Mouse (Mus musculus) WW6 (cell line): ENCODE results near the gene Cacna2d3.

Source experiments
- DNase-seq: peaks from one replicate; pipeline ENCODE4 v3.0.0-alpha.2; 2013; ENCODE audit warnings: low read depth, low spot score

Gene Cacna2d3

DNA sequence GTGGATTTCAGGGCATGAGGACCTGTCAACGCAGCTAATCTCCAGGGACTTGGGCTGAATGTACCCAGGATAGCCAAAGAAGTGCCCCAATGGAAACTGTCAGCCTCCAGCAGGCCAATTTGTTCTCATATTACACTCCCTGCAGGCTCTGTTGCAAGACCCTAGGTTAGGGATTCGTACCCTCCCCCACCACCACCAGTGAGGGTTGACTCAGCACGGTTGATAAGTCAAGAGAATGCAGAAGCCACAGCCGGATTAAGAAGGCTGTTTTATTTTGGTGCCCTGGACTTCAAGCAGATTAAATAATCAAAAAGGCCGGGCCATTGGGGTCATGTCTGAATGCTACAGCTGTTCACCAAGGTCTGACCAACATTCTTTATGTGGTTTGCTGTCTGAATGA, 703.8 kb downstream of the Cacna2d3 start, which contains the start of gene Lrtm1:
Gene Lrtm1, plus strand, starts transcription at position 326 of the 400 bp plus-strand sequence.
- no peak for DNase-seq

DNA sequence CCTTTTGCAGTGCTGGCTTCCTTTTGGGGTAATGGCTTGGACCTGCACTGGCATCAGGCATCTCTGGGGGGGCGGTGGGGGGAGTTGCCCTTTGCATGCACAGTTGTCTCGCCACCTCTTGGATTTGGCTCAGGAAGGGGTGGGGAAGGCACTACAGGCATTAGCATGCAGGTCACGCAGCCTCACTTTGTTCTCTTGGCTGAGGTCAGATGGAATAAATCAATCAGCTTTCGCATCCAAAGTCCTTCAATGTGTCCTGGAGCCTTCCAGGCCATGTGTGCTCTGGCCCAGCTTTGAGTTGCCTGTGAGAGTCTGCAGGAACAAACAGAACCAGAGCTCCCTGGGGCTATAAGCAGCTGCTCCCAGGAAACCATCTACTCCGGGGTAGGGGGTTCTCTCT, 705.8 kb downstream of the Cacna2d3 start:
- DNase-seq = no peak

- DNase-seq = no peak
Observed at GRCm38 (mm10) chr14:29014680-29015079, 707.0 kb downstream of the Cacna2d3 start.

DNA sequence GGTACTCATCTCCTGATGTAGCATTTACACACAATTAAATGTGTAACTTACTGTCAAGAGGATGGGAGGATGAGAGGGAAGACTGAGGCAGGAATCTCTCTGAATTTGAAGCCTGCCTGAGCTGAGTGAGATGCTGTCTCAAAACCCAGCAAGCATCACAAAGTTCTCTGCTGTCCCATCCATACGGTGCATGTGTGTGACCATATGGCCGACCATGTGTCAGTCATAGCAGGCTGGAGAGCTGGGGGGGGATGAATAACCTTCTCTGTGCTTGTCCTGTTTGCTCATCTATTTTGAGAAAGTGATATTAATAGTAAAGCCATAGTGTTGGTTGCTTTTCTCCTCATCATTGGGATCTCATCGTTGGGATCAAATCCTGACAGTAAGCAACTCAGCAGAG, 708.5 kb downstream of the Cacna2d3 start:
- no peak for DNase-seq

- no peak for DNase-seq
Observed at GRCm38 (mm10) chr14:29009644-29010043, 712.0 kb downstream of the Cacna2d3 start.

DNA sequence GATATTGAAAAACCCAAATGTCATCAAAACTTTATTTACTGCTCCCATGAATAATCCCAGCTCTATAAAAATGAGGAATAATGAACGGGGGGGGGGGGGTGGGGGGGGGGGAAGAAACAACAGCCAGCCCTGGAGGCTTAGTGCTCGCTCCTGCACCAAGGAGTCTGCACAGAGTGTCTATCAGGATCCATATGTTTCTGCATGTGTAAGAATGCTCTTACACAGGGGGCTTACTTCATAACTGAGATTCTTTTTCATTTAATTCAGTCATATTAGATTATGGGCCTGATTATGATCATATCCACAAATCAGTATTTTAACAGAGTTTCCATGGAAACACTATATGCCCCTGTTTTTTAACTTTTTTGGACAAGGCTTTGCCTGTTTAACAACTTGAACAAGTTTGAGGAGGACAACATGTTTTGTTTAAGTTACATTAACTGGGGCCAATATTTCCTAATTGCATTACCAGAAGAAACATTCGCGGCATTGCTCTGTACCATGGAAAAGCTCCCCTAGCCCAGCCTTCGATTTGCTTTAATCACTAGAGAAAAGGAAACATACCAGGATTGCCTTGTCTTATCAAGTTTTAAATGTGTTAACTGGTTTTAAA, 716.3 kb downstream of the Cacna2d3 start:
- DNase-seq = no peak

- DNase-seq = no peak
Observed at GRCm38 (mm10) chr14:28996569-28996968, 725.1 kb downstream of the Cacna2d3 start.

GRCm38 (mm10) chr14:28988211-28988900, 733.3 kb downstream of the Cacna2d3 start:
- no peak for DNase-seq

GRCm38 (mm10) chr14:28984276-28984675, 737.4 kb downstream of the Cacna2d3 start:
- DNase-seq = no peak

DNA sequence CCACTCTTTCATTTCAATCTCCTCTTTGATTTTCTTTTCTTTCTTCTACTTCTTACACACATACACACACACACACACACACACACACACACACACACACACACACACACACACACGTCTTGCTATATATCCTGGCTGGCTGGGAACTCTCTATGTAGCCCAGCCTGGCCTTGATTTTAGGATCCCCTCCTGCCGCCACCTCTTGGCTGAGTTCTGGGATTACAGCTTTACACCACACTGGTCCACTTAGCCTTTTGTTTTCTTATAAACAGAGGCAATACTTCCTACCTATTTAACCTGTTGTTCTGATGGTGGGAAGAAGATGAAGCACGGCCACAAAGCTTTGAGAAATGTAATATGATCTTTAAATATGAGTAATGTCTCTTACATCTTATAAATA, 741.2 kb downstream of the Cacna2d3 start:
- no peak for DNase-seq

- DNase-seq = no peak
Observed at GRCm38 (mm10) chr14:28979230-28979629, 742.4 kb downstream of the Cacna2d3 start.

GRCm38 (mm10) chr14:28972620-28973019, 749.0 kb downstream of the Cacna2d3 start:
- no peak for DNase-seq

- no peak for DNase-seq
Observed at GRCm38 (mm10) chr14:28969247-28969646, 752.4 kb downstream of the Cacna2d3 start.

DNA sequence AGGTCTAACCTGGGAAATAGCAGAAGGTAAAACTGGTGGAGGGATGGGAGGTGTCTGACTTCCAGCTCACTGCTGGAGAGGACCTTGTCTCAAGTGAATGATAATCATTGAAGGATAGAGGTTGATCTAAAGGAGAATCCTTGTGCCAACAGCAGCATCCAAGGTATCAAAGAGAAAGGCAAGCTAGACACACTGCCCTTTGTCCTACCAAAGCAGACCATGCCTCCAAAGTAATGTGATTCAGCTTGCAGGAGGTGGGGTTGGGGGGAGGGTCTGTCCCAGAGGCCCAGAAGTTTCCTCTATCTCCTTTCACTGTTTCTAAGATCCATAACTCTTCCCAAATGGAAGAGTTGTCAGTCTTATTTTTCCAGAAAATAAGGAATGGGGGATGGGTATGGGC, 754.8 kb downstream of the Cacna2d3 start:
- DNase-seq = no peak

- no peak for DNase-seq
Observed at GRCm38 (mm10) chr14:28961379-28961778, 760.3 kb downstream of the Cacna2d3 start.

GRCm38 (mm10) chr14:28959042-28959441, 762.6 kb downstream of the Cacna2d3 start:
- DNase-seq = no peak

GRCm38 (mm10) chr14:28958131-28959015, 763.3 kb downstream of the Cacna2d3 start:
- no peak for DNase-seq

GRCm38 (mm10) chr14:28955181-28955580, 766.5 kb downstream of the Cacna2d3 start:
- no peak for DNase-seq

- DNase-seq = no peak
Observed at GRCm38 (mm10) chr14:28954588-28954987, 767.1 kb downstream of the Cacna2d3 start.

DNA sequence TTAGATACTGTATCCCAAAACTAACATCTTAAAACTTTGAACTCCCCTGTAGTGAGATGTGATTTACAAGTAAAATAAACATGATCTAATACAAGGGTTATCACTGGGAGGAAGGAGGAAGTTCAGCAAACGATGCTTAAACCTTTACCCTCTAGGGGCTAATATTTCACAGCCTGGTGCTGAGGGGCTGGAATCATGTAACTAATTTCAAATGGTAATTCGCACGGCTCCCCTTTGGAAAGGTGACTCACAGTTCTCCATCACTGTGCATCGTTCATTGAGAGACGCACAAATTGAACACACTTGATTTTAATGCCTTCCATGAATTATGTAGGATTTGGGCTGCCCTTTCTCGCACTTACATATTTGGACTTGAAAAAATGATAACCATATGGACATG, 767.6 kb downstream of the Cacna2d3 start:
- DNase-seq = no peak

DNA sequence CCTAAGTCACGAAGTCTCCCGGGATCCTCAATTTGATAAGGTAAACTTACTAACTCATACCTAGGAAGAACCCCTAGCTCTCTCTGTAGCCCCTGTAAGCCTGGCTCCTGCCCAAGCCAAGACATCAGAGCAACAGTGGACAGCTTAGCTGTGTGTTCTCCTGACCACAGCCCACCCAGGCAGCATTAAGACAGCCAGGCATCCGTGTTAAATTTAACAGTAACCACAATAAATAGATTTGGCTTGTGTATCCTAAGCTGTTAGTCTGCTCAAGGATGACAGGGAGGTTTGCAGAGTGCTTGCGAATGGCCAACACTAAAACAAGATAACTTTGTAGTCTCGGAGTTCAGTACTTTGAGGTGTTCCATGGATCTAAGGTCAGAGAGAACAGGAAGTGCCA, 768.3 kb downstream of the Cacna2d3 start:
- no peak for DNase-seq

DNA sequence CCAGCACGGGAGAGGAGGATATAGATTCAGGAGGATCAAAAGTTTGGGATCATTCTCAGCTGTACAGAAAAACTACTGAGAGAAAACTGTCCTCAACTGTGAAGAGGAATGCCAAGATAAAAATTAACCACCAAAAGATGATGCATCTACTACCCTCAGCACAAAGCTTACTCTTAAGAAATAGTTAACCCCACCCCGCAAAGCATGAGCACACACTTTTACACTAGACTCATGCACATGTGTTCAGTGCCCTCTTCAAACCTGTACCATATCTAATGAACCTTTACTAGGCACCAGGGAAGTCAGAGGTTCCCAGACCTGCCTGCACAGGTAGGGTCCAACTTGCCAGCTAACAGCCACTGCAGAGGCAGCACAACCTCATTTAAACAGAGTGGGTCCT, 771.2 kb downstream of the Cacna2d3 start:
- no peak for DNase-seq
